Mouse (Mus musculus) layer of hippocampus, adult 8-10 months (tissue): ENCODE data around the gene Rep15. TPM values are rescaled to one million over a fixed set of nuclear protein-coding genes. Genes with fewer than 3 reads are reported as not detected.

Source experiments
- DNase-seq, 2 experiments: peaks; one replicate each; pipeline ENCODE4 v3.0.0; 2022; ENCODE audit warnings: low spot score in 2 of 2
- total RNA-seq, 4 experiments: library from RNA; stranded (reverse); gene quantifications; 2 replicates each; pipeline ENCODE4 v1.2.4; 2022

Gene Rep15
- total RNA-seq, result 1 to 10 TPM in 3 of 4 experiments, under 1 TPM in 1; 0.91 to 2.2 (median 1.4) TPM

DNA sequence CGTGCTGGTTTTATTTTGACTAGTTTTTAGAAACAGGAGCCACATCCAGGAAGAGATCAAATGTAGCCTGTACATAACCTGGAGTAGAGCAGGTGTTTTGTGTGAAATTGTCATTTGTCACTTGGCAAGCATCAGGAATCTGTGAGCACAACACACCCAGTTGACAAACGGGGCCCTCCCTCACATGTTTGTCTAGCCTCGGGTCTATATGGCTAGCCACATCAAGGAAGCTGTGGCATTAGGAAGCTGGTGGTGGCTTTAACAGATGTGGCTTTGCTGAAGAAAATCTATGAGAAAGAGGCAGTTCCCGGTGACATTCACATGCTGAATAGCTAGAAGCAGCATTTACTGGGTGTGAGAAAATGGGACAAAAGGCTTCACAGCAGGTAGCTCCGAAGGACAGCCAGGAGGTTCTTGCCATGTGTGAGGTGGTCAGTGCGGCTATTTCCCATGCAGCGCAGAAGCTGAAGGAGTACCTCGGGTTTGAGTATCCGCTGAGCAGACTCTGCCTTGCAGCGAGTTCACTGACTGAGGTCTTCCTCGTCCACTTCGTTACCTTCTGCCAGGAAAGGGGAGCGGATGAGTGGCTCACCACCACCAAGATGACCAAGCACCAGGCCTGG, at the start of gene Rep15:
TSS of gene Rep15 (plus strand) at position 282 of the 623 bp plus-strand sequence.
- no peak for DNase-seq

DNA sequence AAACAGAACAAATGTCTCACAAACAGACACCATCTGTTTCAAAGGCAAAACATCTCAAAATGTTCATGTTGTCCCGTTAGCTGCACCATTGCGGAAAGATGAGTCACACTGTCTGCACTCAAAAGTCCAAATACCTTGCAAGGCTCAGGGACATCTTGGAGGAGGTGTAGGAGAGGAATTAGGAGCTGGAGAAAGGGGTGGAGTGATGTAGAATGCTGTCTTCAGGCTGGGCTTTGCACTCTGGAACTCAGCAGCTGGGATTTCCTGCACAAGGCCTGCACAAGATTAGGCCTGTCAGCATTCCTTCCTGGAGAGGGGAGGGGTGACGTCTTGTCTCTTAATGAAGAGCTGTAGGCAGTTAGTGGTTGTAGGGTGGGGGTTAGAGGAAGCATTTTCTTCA, 47.8 kb upstream of the Rep15 start:
- peak; percentile 26 to 49 for DNase-seq

DNA sequence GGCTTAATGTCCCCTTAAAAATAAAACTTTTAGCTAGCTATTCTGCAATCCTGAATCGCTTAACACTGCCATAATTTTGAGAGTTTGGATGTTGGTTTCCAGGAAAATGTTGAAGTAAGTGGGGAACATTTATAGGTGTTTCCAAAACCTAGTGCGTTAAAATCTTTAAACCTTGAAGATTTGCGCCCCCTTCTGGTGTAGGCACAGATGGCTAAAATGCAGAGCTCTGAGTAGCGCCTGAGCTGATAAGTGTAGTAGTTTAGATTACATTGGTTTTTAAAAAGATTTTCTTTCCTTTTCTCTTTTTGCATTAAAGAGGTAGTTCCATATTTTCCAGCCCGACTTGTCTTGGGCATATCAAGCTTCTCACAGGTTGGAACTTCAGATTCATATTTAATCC, 38.1 kb upstream of the Rep15 start:
- peak in 1 of 2 experiments; percentile 63 for DNase-seq

DNA sequence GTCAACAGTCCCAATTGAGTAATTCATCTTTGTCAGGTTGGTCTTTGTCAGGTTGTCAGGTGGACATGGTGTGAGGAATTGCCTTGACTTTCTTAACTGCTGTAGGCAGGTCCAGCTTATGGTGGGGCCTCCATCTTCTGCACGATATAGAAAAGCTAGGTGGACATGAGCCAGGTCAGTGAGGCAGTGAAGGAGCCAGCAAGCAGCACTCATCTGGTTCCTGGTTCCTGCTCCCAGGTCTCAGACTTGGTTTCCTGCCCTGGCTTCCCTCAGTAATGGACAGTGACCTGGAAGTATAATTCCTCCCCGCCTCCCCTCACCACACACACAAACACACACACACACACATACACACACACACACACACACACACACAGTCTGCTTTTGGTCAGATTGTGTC, 37.0 kb upstream of the Rep15 start:
- DNase-seq, result no peak

DNA sequence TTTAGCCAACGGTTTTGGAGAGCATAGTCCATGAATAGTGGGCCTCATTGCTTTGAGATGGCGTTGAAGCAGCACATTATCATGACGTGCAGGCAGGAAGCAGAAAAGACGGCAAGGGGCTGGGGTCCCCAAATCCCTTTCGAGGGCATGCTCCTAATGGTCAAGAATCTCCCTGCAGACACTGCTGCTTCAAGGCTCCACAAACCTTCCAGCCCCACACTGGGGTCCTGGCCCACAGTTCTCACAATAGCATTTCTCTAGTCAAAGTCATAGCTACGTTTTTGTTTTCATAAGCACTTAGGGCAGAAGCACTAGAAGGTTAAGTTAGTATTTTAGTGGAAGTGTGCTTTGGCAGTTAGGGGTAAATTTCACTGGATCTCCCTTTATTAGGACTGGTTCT, 36.5 kb upstream of the Rep15 start:
- no peak for DNase-seq

DNA sequence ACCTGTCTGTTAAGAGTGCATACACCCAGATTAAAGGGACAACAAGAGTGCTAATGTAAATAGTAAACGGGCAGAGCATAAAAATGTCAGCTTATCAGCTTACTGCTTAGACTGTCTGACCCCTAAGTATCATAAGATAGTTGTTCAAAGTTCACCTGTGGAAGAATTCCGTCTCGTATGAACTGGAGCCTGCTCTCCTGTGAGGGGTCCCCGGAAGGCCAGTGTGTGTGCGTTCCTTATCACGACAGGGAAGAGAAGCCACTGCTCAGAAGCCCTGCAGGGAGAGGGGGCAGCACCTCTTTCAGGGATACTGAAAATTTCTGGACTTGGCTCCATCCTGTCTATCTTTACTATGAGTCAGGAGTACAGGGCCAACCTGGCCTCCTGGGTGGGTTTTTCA, 35.4 kb upstream of the Rep15 start:
- no peak for DNase-seq

DNA sequence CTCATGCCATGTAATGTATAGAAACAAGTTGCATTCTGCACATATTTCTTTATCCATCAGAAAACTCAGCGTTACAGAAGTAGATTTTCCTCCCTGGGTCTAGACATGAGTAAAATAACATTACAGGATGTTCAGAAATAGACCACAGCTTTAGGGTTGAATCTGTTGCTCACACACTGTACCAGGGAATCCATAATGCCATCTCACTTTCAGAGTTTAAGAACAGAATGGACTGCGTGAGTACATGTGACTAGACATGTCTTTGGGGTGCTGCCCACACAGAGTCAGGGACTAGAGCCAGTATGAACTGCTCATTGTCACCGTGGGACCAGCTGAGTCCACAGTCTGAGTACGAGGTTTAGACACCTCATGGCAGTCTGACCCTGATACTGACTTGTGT, 33.7 kb upstream of the Rep15 start:
- DNase-seq, result no peak

DNA sequence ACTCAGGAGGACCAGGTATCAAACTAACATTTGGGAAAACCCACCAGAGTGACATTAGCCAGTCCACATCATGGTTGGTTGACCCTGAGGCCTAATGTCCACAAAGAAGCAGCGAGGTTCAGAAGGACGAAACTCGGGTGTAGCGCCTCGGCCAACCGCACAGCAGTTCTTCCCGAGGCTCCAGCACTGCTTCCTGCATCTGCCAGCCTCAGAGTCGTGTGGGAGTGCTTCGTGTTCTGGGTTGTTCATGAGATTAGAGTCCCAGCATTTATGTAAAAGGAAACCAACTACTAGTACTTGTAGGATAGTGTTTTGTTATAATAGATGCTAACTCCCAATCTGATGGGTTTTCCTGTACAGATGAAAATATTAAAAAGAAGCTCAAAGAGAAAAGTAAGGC, 33.1 kb upstream of the Rep15 start:
- DNase-seq, result no peak

DNA sequence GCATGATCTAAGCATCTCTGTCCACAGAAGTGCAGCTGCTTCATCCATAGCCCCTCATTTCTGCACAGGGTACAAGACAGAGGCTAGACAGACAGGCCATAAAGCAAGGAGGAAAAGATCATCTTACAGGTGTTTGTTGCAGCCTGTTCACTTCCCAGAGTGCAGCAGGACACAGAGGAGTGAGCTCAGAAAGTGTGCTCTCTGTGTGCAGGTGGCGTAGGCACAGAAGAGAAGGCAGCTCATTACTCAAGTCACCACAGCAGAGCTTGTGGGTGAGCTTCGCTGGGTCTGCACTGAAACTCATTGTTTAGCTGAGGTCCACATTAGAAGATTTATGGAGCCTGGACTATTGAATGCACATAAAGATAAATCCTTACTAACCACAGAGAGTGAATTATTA, 32.6 kb upstream of the Rep15 start:
- no peak for DNase-seq

DNA sequence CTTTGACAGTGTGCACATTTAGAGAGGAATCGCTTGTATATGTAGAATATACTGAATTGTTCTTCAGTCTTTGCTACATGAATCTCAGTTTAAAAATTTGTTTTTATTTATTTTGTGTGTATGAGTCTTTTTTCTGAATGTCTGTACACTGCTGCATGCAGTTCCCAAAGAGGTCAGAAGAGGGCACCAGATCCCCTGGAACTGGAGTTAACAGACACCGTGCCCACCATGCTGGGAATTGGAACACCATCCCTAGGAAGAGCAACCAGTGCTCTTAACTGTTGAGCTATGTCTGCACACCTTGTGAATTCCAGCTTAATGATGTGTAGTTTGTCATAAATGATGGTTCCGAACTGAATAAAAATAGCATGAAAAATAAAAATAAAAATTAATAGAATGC, 24.2 kb upstream of the Rep15 start:
- no peak for DNase-seq

DNA sequence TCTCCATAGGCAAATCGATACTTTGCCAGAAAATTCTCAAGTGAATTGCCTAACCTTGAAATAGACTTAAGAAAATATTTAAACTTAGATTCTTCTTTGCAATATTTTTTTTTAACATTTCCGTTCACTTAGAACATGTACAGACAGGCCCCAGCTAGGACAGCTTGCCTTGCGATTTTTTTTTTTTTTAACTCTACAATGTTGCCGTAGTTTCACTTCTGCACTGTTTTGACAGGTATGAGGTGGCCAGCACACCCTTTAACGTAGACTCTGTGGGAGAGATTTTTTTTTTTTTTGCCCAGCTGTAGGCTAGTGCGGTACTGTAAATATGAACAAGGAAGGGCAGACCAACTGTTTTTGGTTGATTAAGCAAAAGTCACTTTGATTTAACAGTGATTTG, 22.0 kb upstream of the Rep15 start:
- DNase-seq, result no peak

DNA sequence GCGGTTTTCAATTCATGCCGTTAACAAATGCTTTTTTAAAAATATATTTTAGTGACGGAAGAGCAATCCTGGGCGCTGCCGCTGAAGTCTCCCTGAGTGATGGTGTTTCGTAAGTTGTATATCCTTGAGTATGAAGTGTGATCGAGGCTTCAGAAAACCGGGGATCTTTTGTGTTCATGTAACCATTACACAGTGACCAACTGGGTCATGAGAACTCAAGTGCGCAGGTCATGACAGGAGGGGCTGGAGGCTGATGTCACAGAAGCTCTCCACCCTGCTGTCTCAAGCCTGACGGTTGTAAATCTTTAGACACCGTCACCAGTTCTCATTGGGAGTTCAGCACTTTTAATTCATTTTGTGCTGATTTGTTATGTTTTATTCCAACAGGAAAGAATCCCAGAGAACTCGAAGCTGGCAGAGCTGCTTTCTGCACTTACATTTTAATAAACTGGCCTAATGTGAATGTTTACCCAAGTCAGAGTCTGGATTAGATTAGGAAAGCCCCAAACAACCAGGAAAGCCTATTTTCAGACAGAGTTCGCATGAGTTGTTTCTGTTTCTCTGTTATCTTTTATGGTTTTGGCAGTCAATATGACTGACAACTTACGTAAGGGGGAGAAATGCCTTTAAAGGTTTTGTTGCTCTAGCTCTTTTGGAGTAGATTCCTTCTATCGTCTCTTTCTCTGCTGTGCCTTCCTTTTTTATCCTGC, 21.4 kb upstream of the Rep15 start:
- DNase-seq, result no peak

DNA sequence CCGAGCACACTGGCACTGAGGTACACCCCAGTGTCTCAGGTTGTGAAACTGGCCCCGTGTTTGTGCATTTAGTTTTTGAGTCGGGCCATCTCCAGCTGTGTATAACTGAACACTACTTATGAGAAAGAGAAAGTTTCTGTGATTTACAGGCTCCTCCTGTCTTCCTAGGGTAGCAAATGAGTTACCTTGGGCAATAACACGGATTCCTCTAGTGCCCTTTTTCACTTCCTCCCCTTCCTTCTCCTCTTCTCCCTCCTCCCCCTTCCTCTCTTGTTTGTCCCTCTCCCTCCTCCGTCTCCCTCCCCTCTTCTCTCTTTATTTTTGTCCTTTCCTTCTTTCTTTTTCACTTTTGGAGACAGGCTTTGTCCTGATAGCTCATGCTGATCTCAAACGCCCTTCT, 20.8 kb upstream of the Rep15 start:
- DNase-seq, result no peak

DNA sequence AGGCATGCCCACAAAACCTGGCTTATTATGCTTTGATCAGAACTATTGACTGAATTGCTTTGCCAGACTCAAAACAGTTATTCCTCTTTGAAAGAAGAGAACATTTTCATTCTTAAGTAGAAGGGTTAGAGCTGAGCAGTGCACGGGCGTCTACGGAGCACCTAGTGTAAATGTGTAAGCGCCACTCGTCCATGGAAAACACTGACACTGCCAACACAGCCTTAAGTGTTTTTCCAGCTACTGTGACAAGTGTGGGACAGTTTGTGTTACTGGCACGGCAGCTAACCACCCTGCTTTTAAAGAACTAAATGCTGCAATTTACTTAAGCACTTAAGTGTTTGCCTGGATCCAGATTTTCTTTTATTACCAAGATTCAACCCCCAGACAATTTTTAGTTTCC, 20.4 kb upstream of the Rep15 start:
- DNase-seq, result no peak

DNA sequence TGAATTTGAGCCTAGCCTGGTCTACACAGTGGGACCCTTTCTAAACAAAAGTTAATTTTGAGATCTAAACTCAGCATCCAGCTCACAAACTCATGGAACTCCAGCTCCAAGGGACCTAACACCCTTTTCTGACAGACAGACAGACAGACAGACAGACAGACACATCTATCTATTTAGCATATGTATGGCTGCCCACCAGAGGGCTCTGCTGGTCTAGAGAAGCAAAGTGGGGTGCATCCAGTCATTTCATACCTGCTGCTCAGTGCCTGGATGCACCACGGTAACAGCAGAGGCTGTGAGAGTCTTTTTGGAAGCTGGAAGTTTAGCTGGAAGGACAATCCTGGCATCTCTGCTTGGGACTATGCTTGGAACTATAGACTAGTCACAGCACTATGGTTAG, 18.8 kb upstream of the Rep15 start:
- DNase-seq, result no peak

DNA sequence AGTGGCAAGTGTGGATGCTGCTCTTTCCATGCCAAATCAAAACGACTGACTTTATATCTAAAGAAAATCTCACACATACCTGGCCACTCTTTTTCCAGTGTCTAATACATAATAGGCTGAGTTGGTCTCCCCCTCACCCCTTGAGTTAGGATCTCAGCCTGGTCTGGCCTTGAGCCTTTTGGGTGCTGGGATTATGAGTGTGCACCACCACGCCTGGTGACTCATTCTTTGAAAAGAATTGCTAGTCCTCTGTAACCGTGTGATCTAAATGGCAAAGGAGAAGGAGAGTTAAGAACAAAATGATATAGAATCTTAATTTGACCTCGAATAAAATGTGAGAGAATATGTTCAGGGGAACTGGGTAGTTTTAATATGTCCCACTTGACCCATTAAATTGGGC, 14.5 kb upstream of the Rep15 start:
- DNase-seq, result no peak

DNA sequence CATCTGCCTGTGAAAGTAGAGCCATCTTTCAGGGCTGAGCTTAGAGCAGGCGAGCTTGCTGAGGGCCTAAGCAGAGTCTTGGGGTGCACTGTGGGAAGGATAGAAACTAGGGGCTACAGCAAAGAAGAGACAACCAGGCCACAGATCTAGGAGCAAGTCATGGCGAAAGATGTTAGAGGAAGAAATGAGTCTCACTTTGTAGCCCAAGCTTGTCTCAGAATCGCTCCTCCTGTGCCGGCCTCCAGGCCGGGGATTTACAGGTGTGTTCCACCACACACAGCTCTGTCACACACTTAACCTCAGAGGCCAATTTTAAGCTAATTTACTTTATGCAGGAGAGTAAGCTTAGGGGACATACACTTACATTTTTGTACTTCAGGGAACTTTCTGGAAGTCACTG, 14.0 kb upstream of the Rep15 start:
- DNase-seq, result no peak

DNA sequence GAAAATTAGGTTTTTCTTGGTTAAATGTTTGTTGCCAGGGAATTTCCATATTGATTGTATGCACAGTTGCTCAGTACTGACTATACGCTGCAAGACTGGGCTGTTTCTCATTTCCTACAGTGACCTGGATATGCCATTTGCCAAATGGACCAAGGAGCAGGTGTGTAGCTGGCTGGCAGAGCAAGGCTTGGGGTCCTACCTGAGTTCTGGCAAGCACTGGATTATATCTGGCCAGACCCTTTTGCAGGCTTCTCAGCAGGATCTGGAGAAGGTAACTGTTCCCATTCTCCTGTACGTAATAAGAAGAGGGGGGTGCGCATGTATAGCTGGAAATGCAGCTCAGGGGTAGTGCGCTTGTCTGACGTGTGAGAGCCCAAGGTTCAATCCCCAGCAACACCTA, 11.2 kb upstream of the Rep15 start:
- no peak for DNase-seq

DNA sequence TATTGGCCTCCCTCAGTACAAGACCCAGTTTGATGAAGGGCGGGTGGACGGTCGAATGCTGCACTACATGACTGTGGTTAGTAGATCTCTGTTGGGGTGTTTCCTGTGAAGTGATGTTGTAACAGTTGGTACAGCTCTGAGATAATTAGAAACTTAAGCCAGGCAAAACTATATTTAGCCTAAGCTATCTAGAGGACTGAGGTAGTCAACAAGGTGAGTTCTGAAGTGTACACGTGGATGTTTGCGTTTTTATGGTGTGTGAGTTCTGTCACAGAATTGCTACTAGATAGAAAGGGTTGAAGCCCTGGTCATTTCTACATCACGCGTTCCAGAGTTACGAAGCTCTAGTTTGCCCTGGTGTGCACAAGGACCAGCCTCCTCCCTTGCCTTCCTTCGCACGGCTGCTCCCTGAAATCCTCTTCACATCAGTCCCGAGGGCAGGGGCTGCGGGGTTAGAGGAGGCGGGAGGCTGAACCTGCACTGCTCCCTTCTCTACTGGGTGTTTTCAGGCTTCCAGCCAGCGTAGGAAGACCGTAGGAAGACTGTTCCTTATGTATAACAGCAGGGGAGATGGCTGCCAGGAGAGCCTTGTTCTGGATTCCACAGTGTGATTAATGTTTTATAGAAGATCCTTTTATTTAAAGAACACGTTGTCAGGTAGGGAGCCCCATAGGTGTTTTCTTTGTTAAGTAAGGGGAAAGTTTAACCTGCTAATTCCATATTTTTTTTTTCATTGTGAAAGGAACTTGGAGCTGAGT, 9.8 kb upstream of the Rep15 start:
- no peak for DNase-seq

DNA sequence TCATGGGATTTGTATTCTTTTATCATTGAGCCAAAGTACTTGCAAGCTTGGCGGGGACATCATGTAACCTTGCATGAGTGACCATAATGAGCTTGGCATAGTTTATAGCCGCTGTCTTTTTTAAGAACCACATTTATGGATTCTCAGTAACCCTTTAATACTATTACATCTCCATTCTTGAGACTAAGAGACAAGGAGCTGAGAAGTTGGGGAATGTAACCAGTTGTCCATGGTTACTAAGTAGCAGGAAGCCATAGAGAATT, 9.3 kb upstream of the Rep15 start:
- no peak for DNase-seq

DNA sequence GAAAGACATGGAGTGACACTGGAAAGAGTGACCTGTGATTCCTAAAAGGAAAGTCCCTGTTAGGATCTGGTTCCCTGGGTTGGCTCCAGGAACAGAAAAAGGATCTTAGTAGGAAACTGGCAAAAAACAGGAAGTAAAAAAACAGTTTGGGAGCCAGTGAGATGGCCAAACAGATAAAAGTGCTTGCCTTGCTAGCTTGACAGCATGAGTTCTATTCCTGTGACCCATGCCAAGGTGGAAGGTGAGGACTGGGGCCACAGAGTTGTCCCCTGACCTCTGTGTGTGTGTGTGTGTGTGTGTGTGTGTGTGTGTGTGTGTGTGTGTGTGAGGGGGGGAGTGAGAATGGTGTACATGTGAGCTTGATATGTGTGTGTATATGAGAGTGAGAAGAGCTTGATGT, 8.8 kb upstream of the Rep15 start:
- DNase-seq, result no peak

DNA sequence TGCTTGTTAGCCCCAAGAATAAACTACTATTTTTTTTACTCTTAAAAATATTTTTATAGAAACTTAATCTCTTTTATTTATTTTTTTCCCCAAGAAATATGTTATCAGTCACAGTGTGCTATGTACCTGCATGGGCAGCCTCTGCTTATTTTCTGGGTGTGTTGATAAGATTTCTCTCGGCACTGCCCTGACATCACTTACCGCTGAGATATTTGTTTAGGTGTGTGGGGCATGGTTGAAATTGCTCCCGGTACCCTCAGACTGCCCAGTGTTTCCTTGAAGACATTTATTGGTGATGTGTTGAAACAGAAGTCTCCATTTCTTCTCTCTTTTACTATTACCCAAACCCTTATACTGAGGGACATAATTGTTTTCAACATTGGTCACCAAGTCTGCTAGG, 7.6 kb upstream of the Rep15 start:
- DNase-seq, result no peak

DNA sequence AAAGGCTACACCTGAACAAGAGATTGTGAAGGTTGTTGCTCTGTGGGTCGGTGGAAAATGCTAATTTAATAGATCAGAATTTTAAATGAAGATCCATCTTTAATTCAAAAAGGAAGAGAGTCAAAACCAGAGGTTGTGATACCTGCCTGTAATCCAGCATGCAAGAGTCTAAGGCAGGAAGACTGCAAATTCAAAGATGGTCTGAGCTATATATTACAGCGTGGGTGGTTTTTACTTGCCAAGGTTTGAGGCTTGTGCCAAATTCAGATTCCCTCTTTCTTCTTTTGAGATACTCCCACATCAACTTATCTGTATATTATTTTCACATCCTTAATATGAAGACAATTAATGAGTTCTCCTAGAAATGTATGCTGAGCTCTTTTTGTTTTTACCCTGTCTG, 4.0 kb upstream of the Rep15 start:
- DNase-seq, result no peak
